Mouse (Mus musculus): ENCODE results near the gene Pip4k2c. TPM values are rescaled to one million over a fixed set of nuclear protein-coding genes. Genes with fewer than 3 reads are reported as not detected.
"Not testable (repeated sequence)": the region's sequence is repeated elsewhere in the genome, so short reads cannot be mapped to it uniquely, and the experiment has no call there.

Gene Pip4k2c
- polyA plus RNA-seq, 1 experiment from 2014 or later: 45.0 TPM

DNA sequence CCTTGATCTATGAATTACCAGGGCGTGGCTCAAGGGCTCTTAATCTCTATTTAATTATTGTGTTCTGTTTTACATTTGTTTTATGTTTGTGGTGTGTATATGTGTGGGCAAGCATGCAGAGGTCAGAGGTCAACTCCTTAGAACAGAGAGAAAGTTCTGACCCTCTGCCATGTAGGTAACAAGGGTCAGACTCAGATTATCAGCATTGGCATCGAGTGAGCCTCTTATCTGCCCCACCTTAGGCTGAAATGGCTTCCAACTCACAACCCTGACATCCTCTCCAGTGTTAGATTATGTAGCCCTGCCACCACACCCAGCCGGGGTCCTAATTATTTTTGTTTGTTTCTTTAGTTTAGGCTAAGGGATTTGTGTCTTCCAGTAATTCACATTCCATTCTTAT, 52.9 kb downstream of the Pip4k2c start:
- ATAC-seq (replicated peaks; ENCODE audit: low FRiP score, low read depth): no peak
- no peak overlapping the region for H3K4me2 ChIP-seq (ENCODE audit: low read length)

DNA sequence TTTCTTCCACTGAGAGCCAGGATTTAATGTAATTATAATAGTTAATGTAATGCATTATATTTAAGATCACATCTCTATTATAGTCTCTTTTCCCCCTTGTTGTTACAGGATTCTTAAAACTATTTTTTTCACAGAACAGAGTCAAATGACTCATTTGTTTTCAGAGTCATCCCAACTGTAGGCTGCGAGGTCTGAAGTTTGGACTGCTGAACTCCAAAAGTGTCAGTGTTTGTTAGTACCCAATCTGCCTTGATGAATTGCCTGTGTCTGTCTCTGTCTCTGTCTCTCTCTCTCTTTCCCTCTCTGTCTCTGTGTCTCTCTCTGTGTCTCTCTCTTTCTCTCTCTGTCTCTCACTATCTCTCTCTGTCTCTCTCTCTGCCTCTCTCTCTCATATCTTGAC, 54.9 kb downstream of the Pip4k2c start:
- Histone ChIP-seq H3K4me3 (replicated peaks; ENCODE audit: low read depth, low read length) (no peak overlapping the region), H3K27ac (no peak overlapping the region), H3K9ac (ENCODE audit: low read depth, low read length) (no peak overlapping the region), H3K36me3 (ENCODE audit: insufficient read depth, low read length) (no peaks in the 10 kb centered on the region), H3K4me1 (replicated peaks; ENCODE audit: insufficient read depth, low read length) (no peaks in the 10 kb centered on the region), H3K9me3 (replicated peaks; ENCODE audit: low read length) (no peaks in the 10 kb centered on the region), H3K4me2 (ENCODE audit: low read length) (no peak overlapping the region), H3K27me3 (ENCODE audit: insufficient read depth, low read length) (no peaks in the 10 kb centered on the region)
- TF ChIP-seq CTCF (IDR thresholded peaks at IDR 0.05; ENCODE audit: low read depth): no peak
- 60% methylated on average over 1 of the region's 1 CpGs for WGBS
- DNase-seq (ENCODE audit: low spot score) (no peak), ATAC-seq (replicated peaks; ENCODE audit: low FRiP score, low read depth) (no peak)

More for the DNA sequence above, 52.9 kb downstream of the Pip4k2c start:
- Histone ChIP-seq H3K4me1 (replicated peaks; ENCODE audit: insufficient read depth, low read length) (no peaks in the 10 kb centered on the region), H3K9me3 (replicated peaks; ENCODE audit: low read length) (no peaks in the 10 kb centered on the region), H3K27me3 (ENCODE audit: insufficient read depth, low read length) (no peaks in the 10 kb centered on the region), H3K27ac (no peak overlapping the region), H3K4me3 (replicated peaks; ENCODE audit: low read depth, low read length) (no peak overlapping the region), H3K9ac (ENCODE audit: low read depth, low read length) (no peak overlapping the region), H3K36me3 (ENCODE audit: insufficient read depth, low read length) (no peaks in the 10 kb centered on the region)
- DNase-seq (ENCODE audit: low spot score): no peak
- TF ChIP-seq CTCF (IDR thresholded peaks at IDR 0.05; ENCODE audit: low read depth): no peak
- 70% methylated on average over 3 of the region's 3 CpGs for WGBS

DNA sequence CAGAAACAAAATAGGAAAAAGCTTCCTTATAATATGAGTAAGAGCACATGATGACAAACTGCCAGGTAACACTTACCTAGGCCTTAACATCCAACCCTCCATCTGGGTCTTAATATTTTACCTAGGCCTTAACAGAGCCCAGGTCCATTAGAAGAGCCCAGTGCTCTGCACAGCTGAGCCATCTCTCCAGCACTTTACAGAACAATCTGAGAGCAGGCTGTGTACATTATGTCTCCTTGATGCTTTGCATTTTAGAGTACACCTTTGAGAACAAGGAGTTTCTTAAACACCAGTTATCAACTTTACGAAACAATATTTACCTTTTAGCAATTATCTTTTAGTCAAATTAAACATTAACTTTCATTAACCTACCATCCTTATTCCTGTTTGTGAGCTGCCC, 55.3 kb downstream of the Pip4k2c start:
- Histone ChIP-seq H3K9ac (ENCODE audit: low read depth, low read length) (no peak overlapping the region), H3K27ac (peak overlapping the region; percentile 83; the same call in 1 of the 2 replicates), H3K36me3 (ENCODE audit: insufficient read depth, low read length) (no peaks in the 10 kb centered on the region), H3K4me2 (ENCODE audit: low read length) (no peak overlapping the region), H3K27me3 (ENCODE audit: insufficient read depth, low read length) (no peaks in the 10 kb centered on the region), H3K4me1 (replicated peaks; ENCODE audit: insufficient read depth, low read length) (no peaks in the 10 kb centered on the region), H3K9me3 (replicated peaks; ENCODE audit: low read length) (no peaks in the 10 kb centered on the region), H3K4me3 (replicated peaks; ENCODE audit: low read depth, low read length) (no peak overlapping the region)
- no peak for TF ChIP-seq CTCF (IDR thresholded peaks at IDR 0.05; ENCODE audit: low read depth)
- WGBS: 60% methylated on average over 1 of the region's 1 CpGs
- DNase-seq (ENCODE audit: low spot score) (no peak), ATAC-seq (replicated peaks; ENCODE audit: low FRiP score, low read depth) (no peak)

DNA sequence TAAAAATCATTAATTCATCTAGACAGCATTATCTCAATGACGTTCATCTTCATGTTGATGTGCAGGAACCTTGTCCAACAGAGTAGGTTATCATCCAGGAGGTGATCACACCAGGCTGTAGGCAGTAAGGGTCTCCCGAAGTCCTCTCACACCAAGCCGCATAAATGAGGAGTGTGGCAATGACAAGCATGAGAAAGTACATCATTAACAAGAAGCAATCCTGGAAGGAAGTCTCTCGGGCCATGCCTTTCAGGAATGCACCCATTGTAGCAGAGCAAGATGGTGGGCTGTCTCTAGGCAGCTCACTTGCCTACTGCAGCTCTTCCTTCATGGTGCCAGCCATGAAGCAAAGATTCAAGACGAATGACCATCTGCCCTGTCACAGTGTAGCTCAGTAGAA, 56.7 kb downstream of the Pip4k2c start:
- no peak for DNase-seq (ENCODE audit: low spot score)
- no peak overlapping the region for H3K4me2 ChIP-seq (ENCODE audit: low read length)
- no peaks in the 10 kb centered on the region for H3K9me3 ChIP-seq (replicated peaks; ENCODE audit: low read length)
- peak; percentile 44; the same call in 1 of the 2 replicates for ATAC-seq (replicated peaks; ENCODE audit: low FRiP score, low read depth)
- TF ChIP-seq CTCF (IDR thresholded peaks at IDR 0.05; ENCODE audit: low read depth): no peak
- H3K4me3 ChIP-seq (replicated peaks; ENCODE audit: low read depth, low read length): no peak overlapping the region
- H3K27ac ChIP-seq: peak overlapping the region; percentile 83
- no peak overlapping the region for H3K9ac ChIP-seq (ENCODE audit: low read depth, low read length)
- no peaks in the 10 kb centered on the region for H3K4me1 ChIP-seq (replicated peaks; ENCODE audit: insufficient read depth, low read length)
- no peaks in the 10 kb centered on the region for H3K36me3 ChIP-seq (ENCODE audit: insufficient read depth, low read length)
- WGBS: 63% methylated on average over 5 of the region's 5 CpGs
- H3K27me3 ChIP-seq (ENCODE audit: insufficient read depth, low read length): no peaks in the 10 kb centered on the region

DNA sequence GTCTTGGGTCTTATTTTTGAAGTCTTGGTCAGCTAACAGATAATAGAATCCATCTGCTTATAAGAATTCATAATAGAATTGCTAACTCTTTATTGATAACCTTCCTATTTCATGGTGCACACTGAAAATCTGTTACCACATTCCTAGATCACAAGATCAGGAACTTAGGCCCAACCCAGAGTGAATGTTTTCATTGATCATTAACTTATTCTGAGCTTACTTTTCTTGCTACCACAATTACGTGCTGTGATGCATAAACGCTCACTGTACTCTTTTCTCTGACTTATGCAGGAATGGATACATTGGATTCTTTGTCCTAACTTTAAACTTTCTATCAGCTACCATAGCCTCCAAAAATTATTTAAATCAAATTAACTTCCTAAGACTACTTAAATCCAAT, 57.1 kb downstream of the Pip4k2c start:
- no peaks in the 10 kb centered on the region for H3K27me3 ChIP-seq (ENCODE audit: insufficient read depth, low read length)
- H3K9ac ChIP-seq (ENCODE audit: low read depth, low read length): no peak overlapping the region
- H3K4me2 ChIP-seq (ENCODE audit: low read length): no peak overlapping the region
- no peaks in the 10 kb centered on the region for H3K4me1 ChIP-seq (replicated peaks; ENCODE audit: insufficient read depth, low read length)
- no peaks in the 10 kb centered on the region for H3K36me3 ChIP-seq (ENCODE audit: insufficient read depth, low read length)
- TF ChIP-seq CTCF (IDR thresholded peaks at IDR 0.05; ENCODE audit: low read depth): no peak
- peak; percentile 40 for DNase-seq (ENCODE audit: low spot score)
- no peak overlapping the region for H3K4me3 ChIP-seq (replicated peaks; ENCODE audit: low read depth, low read length)
- H3K9me3 ChIP-seq (replicated peaks; ENCODE audit: low read length): no peaks in the 10 kb centered on the region
- peak; percentile 85 for ATAC-seq (replicated peaks; ENCODE audit: low FRiP score, low read depth)
- peak overlapping the region; percentile 83 for H3K27ac ChIP-seq
- 58% methylated on average over 2 of the region's 2 CpGs for WGBS

DNA sequence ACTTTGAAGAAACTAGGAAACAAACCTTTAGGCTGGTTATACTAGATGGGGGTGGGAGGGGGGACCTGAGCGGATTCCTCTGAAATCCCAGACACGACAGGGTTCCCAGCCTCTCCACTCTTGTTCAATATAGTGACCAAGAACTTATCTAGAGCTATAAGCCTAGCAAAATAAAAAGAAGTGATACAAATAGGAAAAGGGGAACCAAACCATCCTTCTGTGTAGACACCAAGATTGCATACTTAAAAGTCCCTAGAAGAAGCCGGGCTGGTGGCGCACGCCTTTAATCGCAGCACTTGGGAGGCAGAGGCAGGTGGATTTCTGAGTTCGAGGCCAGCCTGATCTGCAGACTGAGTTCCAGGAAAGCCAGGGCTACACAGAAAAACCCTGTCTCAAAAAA, 58.1 kb downstream of the Pip4k2c start:
- no peaks in the 10 kb centered on the region for H3K4me1 ChIP-seq (replicated peaks; ENCODE audit: insufficient read depth, low read length)
- H3K9me3 ChIP-seq (replicated peaks; ENCODE audit: low read length): no peaks in the 10 kb centered on the region
- peak overlapping the region; percentile 60; the same call in 1 of the 2 replicates for H3K27ac ChIP-seq
- no peak overlapping the region for H3K4me2 ChIP-seq (ENCODE audit: low read length)
- H3K4me3 ChIP-seq (replicated peaks; ENCODE audit: low read depth, low read length): no peak overlapping the region
- WGBS: 95% methylated on average over 7 of the region's 7 CpGs
- DNase-seq (ENCODE audit: low spot score): no peak
- no peaks in the 10 kb centered on the region for H3K36me3 ChIP-seq (ENCODE audit: insufficient read depth, low read length)
- no peak for ATAC-seq (replicated peaks; ENCODE audit: low FRiP score, low read depth)
- H3K9ac ChIP-seq (ENCODE audit: low read depth, low read length): no peak overlapping the region
- no peaks in the 10 kb centered on the region for H3K27me3 ChIP-seq (ENCODE audit: insufficient read depth, low read length)
- no peak for TF ChIP-seq CTCF (IDR thresholded peaks at IDR 0.05; ENCODE audit: low read depth)

DNA sequence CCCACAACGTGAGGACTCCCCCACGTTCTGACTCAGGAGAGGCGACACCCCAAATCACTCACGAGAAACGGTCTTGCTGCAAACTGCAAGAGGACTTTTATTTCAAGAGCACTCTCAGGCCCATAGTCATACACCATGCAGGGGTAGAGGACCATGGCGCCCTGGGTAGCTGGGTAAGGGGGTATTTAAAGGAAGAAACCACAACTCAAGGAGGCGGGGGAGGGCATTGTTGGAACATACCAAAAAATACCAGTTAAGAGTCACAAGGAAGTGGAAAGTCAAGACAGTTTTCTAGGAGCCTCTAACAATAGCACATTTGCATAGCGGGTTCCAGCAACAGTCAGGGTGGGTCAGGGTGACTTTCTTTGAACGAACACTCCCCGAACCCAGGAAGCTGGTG, 58.8 kb downstream of the Pip4k2c start:
- WGBS: 85% methylated on average over 10 of the region's 10 CpGs
- H3K9ac ChIP-seq (ENCODE audit: low read depth, low read length); ATAC-seq (replicated peaks; ENCODE audit: low FRiP score, low read depth); H3K27ac ChIP-seq; H3K4me1 ChIP-seq (replicated peaks; ENCODE audit: insufficient read depth, low read length); H3K4me3 ChIP-seq (replicated peaks; ENCODE audit: low read depth, low read length); H3K9me3 ChIP-seq (replicated peaks; ENCODE audit: low read length); H3K27me3 ChIP-seq (ENCODE audit: insufficient read depth, low read length); H3K36me3 ChIP-seq (ENCODE audit: insufficient read depth, low read length); DNase-seq (ENCODE audit: low spot score); H3K4me2 ChIP-seq (ENCODE audit: low read length): not testable (repeated sequence)

DNA sequence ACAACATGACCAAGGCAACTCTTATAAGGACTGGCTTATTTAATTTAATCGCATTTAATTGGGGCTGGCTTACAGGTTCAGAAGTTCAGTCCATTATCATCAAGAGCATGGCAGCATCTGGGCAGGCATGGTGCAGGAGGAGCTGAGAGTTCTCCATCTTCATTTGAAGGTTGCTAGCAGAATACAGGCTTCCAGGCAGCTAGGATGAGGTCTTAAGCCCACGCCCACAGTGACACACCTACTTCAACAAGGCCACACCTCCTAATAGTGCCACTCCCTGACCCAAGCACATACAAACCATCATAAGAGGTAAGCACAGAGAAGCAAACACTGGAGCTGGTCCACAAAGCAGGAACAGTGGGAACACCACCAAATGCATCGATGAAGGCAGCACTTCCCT, 60.2 kb downstream of the Pip4k2c start:
- H3K27me3 ChIP-seq (ENCODE audit: insufficient read depth, low read length); H3K9me3 ChIP-seq (replicated peaks; ENCODE audit: low read length); ATAC-seq (replicated peaks; ENCODE audit: low FRiP score, low read depth); H3K9ac ChIP-seq (ENCODE audit: low read depth, low read length); DNase-seq (ENCODE audit: low spot score); H3K4me3 ChIP-seq (replicated peaks; ENCODE audit: low read depth, low read length); H3K4me2 ChIP-seq (ENCODE audit: low read length); H3K4me1 ChIP-seq (replicated peaks; ENCODE audit: insufficient read depth, low read length); H3K36me3 ChIP-seq (ENCODE audit: insufficient read depth, low read length); H3K27ac ChIP-seq: not testable (repeated sequence)
- WGBS: 93% methylated on average over 3 of the region's 3 CpGs
